Comparison of ENCODE assay signal across 8 mouse cellular contexts in genomic region chr13:48965559-48966525, GRCm38 (mm10). TPM values are rescaled to one million over a fixed set of nuclear protein-coding genes. Genes with fewer than 3 reads are reported as not detected.
DNase-seq lines count a peak whose midpoint lies in the region; ATAC-seq and TF ChIP-seq lines count a peak whose summit lies in the region.

No protein-coding gene starts in this region.

- peak overlapping the region; percentile 97 for H3K9ac ChIP-seq in embryonic facial prominence, embryonic 14.5 days (ENCODE audit: low read depth, low read length)
- peak overlapping the region; percentile 94 for H3K9ac ChIP-seq in limb, embryonic 14.5 days (ENCODE audit: low read depth, low read length, severe bottlenecking)
- H3K9ac ChIP-seq in midbrain, embryonic 16.5 days (ENCODE audit: low read depth, low read length): peak overlapping the region; percentile 97

- peak; percentile 64 for ATAC-seq in embryonic facial prominence, embryonic 14.5 days (ENCODE audit: low read depth)
- ATAC-seq in limb, embryonic 14.5 days (ENCODE audit: low FRiP score, low read depth): peak; percentile 79
- ATAC-seq in midbrain, embryonic 16.5 days: no peak

- 10% methylated on average over 7 of the region's 7 CpGs for WGBS in embryonic facial prominence, embryonic 14.5 days
- WGBS in limb, embryonic 14.5 days: 8% methylated on average over 7 of the region's 7 CpGs
- 15% methylated on average over 7 of the region's 7 CpGs for WGBS in midbrain, embryonic 16.5 days

- H3K27me3 ChIP-seq in embryonic facial prominence, embryonic 14.5 days (replicated peaks; ENCODE audit: control insufficient read depth, insufficient read depth, low read length): no peaks in the 10 kb centered on the region
- no peaks in the 10 kb centered on the region for H3K27me3 ChIP-seq in limb, embryonic 14.5 days (ENCODE audit: control insufficient read depth, insufficient read depth, low read length)
- H3K27me3 ChIP-seq in midbrain, embryonic 16.5 days (ENCODE audit: control insufficient read depth, insufficient read depth, low read depth, low read length): no peaks in the 10 kb centered on the region
- no peaks in the 10 kb centered on the region for H3K27me3 ChIP-seq in splenic B cell, adult 2 months (ENCODE audit: control insufficient read depth, insufficient read depth, low read length, poor library complexity, severe bottlenecking)

- peak overlapping the region; percentile 97 for H3K27ac ChIP-seq in embryonic facial prominence, embryonic 14.5 days (replicated peaks; ENCODE audit: low read depth, low read length)
- H3K27ac ChIP-seq in limb, embryonic 14.5 days (replicated peaks; ENCODE audit: low read depth, low read length): peak overlapping the region; percentile 95
- no peak overlapping the region; the same call in 1 of the 2 replicates for H3K27ac ChIP-seq in midbrain, embryonic 16.5 days (ENCODE audit: low read length)

- no peak for TF ChIP-seq POLR2A in limb, embryonic 14.5 days (IDR thresholded peaks at IDR 0.05; ENCODE audit: borderline replicate concordance, extremely low read depth, insufficient read depth, insufficient read length)

- H3K36me3 ChIP-seq in embryonic facial prominence, embryonic 14.5 days (ENCODE audit: control insufficient read depth, insufficient read depth, low read length): 0 out of 2 replicates have a peak, but pooled peaks cover 4% of the 10 kb centered on the region
- H3K36me3 ChIP-seq in limb, embryonic 14.5 days (ENCODE audit: control insufficient read depth, insufficient read depth, low read length): no peaks in the 10 kb centered on the region
- no peaks in the 10 kb centered on the region for H3K36me3 ChIP-seq in midbrain, embryonic 16.5 days (ENCODE audit: control insufficient read depth, insufficient read depth, low read length)
- H3K36me3 ChIP-seq in splenic B cell, adult 2 months (ENCODE audit: control insufficient read depth, insufficient read depth, low read length, poor library complexity, severe bottlenecking): no peaks in the 10 kb centered on the region

- H3K4me1 ChIP-seq in embryonic facial prominence, embryonic 14.5 days (ENCODE audit: control insufficient read depth, insufficient read depth, low read length): peaks cover 26% of the 10 kb centered on the region
- H3K4me1 ChIP-seq in limb, embryonic 14.5 days (ENCODE audit: control insufficient read depth, insufficient read depth, low read length): peaks cover 13% of the 10 kb centered on the region
- peaks cover 35% of the 10 kb centered on the region for H3K4me1 ChIP-seq in midbrain, embryonic 16.5 days (ENCODE audit: control insufficient read depth, insufficient read depth, low read length)

- DNase-seq in 416B (ENCODE audit: low read depth): peak; percentile 91
- peak; percentile 75 for DNase-seq in adrenal gland, postnatal 10 days
- peak; percentile 94 for DNase-seq in embryonic facial prominence, embryonic 14.5 days (ENCODE audit: low spot score)
- peak; percentile 80 for DNase-seq in heart, adult 8-10 months (ENCODE audit: low spot score)
- peak; percentile 50 to 69 for DNase-seq in kidney, adult 8-10 months
- peak; percentile 87 for DNase-seq in limb, embryonic 14.5 days (ENCODE audit: low spot score)
- DNase-seq in splenic B cell, adult 2 months (ENCODE audit: low read depth, low spot score): peak; percentile 68

- peak overlapping the region; percentile 93 for H3K4me2 ChIP-seq in embryonic facial prominence, embryonic 14.5 days (ENCODE audit: low read depth, low read length)
- peak overlapping the region; percentile 93 for H3K4me2 ChIP-seq in limb, embryonic 14.5 days (replicated peaks; ENCODE audit: low read depth, low read length, severe bottlenecking)
- peak overlapping the region; percentile 99 for H3K4me2 ChIP-seq in midbrain, embryonic 16.5 days (ENCODE audit: low read length)

- peak overlapping the region; percentile 91 for H3K4me3 ChIP-seq in embryonic facial prominence, embryonic 14.5 days (ENCODE audit: low read depth, low read length)
- peak overlapping the region; percentile 88 for H3K4me3 ChIP-seq in limb, embryonic 14.5 days (replicated peaks; ENCODE audit: low read length)
- H3K4me3 ChIP-seq in midbrain, embryonic 16.5 days (ENCODE audit: low read depth, low read length): peak overlapping the region; percentile 95

- H3K9me3 ChIP-seq in embryonic facial prominence, embryonic 14.5 days (ENCODE audit: control insufficient read depth, low read length): no peaks in the 10 kb centered on the region
- no peaks in the 10 kb centered on the region for H3K9me3 ChIP-seq in limb, embryonic 14.5 days (ENCODE audit: control insufficient read depth, low read length)
- H3K9me3 ChIP-seq in midbrain, embryonic 16.5 days (replicated peaks; ENCODE audit: control insufficient read depth, low read length, poor library complexity, severe bottlenecking): no peaks in the 10 kb centered on the region

RNA-seq across cellular contexts. Expression of gene Fam120a, which starts 2.0 kb away (rescaled TPM):
- total RNA-seq in adrenal gland, postnatal 10 days (2021): 100 to 1,000 TPM; 145 to 150 TPM
- polyA plus RNA-seq in embryonic facial prominence, embryonic 14.5 days (2014; fragmentation: Nextera tagmentation; extraction: Ambion mirVana): 38.3 and 39.7 TPM in 2 replicates
- total RNA-seq in heart, adult 8-10 months (2022): 100 to 1,000 TPM in 3 of 4 experiments, 10 to 100 TPM in 1; 97.4 to 114 (median 105) TPM
- 104 and 111 TPM in 2 replicates for polyA plus RNA-seq in limb, embryonic 14.5 days (2012; rRNA removed)
- 37.1 and 37.6 TPM in 2 replicates for polyA plus RNA-seq in limb, embryonic 14.5 days (2014; fragmentation: Nextera tagmentation; extraction: Ambion mirVana)
- 9.6 and 10.0 TPM in 2 replicates for polyA plus RNA-seq in midbrain, embryonic 16.5 days (2015; fragmentation: Nextera tagmentation; extraction: Ambion mirVana)
